Mouse (Mus musculus) neural tube, embryonic 13.5 days (tissue): ENCODE results near the gene Med12l. TPM values are rescaled to one million over a fixed set of nuclear protein-coding genes. Genes with fewer than 3 reads are reported as not detected.
A peak's percentile ranks its signal among the peaks of the same experiment; 100 is the strongest.

Experiments used
- ATAC-seq: fragments of 200-750 bp; cut with Nextera tagmentation; 2 replicates; pipeline ENCODE4 v1.8.0; 2017; ENCODE audit warnings: low read depth, mild to moderate bottlenecking, moderate TSS enrichment, moderate library complexity
- H3K27ac ChIP-seq: fragments of 300-500 bp; sonication (generic); replicated peaks from 2 replicates; pipeline ENCODE4 v1.5.1; 2015; ENCODE audit warnings: moderate library complexity, mild to moderate bottlenecking, inconsistent platforms
- H3K27me3 ChIP-seq: fragments of 300-500 bp; sonication (generic); 2 replicates; pipeline ENCODE4 v1.6.1; 2015; ENCODE audit warnings: mild to moderate bottlenecking, inconsistent platforms
- H3K36me3 ChIP-seq: fragments of 300-500 bp; sonication (generic); 2 replicates; pipeline ENCODE4 v1.6.1; 2015; ENCODE audit warnings: mild to moderate bottlenecking, inconsistent platforms
- H3K4me1 ChIP-seq: fragments of 300-500 bp; sonication (generic); replicated peaks from 2 replicates; pipeline ENCODE4 v1.6.1; 2015; ENCODE audit warnings: inconsistent platforms
- H3K4me2 ChIP-seq: fragments of 300-500 bp; sonication (generic); 2 replicates; pipeline ENCODE4 v1.6.1; 2015; ENCODE audit warnings: inconsistent platforms, mild to moderate bottlenecking, moderate library complexity
- H3K4me3 ChIP-seq: fragments of 300-500 bp; sonication (generic); 2 replicates; pipeline ENCODE4 v1.5.1; 2015; ENCODE audit warnings: mild to moderate bottlenecking, inconsistent platforms
- H3K9ac ChIP-seq: fragments of 300-500 bp; sonication (generic); 2 replicates; pipeline ENCODE4 v1.6.1; 2015; ENCODE audit warnings: moderate library complexity, mild to moderate bottlenecking, inconsistent platforms
- H3K9me3 ChIP-seq: fragments of 300-500 bp; sonication (generic); 2 replicates; pipeline ENCODE4 v1.6.1; 2016; ENCODE audit warnings: inconsistent platforms
- WGBS: fragments of 180-500 bp; shearing (Covaris S2); methylation state at CpG from one replicate; pipeline ENCODE4 v1.1.7; 2015; 5-methylcytosine and 5-hydroxymethylcytosine counted together
- polyA plus RNA-seq: library from polyadenylated mRNA; unstranded; fragments of >200 nt; fragmentation: Nextera tagmentation; extraction: Ambion mirVana; gene quantifications from 2 replicates; pipeline ENCODE4 v1.2.1, GENCODE M21; 2015

The Med12l gene
- polyA plus RNA-seq, 1 experiment from 2014 or later: 3.7 TPM

- Histone ChIP-seq H3K9ac (no peak within 1 kb of the TSS), H3K4me1 (no peaks in the 10 kb centered on the region; the same call in 1 of the 2 replicates), H3K27ac (no peak within 1 kb of the TSS), H3K36me3 (no peaks in the 10 kb centered on the region), H3K27me3 (no peaks in the 10 kb centered on the region), H3K4me2 (no peak within 1 kb of the TSS), H3K9me3 (no peaks in the 10 kb centered on the region), H3K4me3 (no peak within 1 kb of the TSS)
- WGBS: 90% methylated on average over 6 of the region's 6 CpGs
- no peak for ATAC-seq
Observed at GRCm38 (mm10) chr3:59210727-59211126, 205.1 kb downstream of the Med12l start, which contains the start of gene P2ry13. Gene P2ry13, minus strand, starts transcription at chr3:59210882.

- WGBS: 88% methylated on average over 8 of the region's 8 CpGs
- no peak overlapping the region for H3K4me3 ChIP-seq
- no peaks in the 10 kb centered on the region for H3K9me3 ChIP-seq
- H3K4me1 ChIP-seq: no peaks in the 10 kb centered on the region; the same call in 1 of the 2 replicates
- H3K27ac ChIP-seq: no peak overlapping the region
- no peak for ATAC-seq
- no peaks in the 10 kb centered on the region for H3K36me3 ChIP-seq
- H3K9ac ChIP-seq: no peak overlapping the region
- H3K4me2 ChIP-seq: no peak overlapping the region
- H3K27me3 ChIP-seq: no peaks in the 10 kb centered on the region
Observed at GRCm38 (mm10) chr3:59211784-59212183, 206.2 kb downstream of the Med12l start.

GRCm38 (mm10) chr3:59212404-59212803, 206.8 kb downstream of the Med12l start:
- ATAC-seq: no peak
- no peak overlapping the region for H3K4me3 ChIP-seq
- H3K27ac ChIP-seq: no peak overlapping the region
- no peaks in the 10 kb centered on the region for H3K9me3 ChIP-seq
- H3K9ac ChIP-seq: no peak overlapping the region
- H3K27me3 ChIP-seq: no peaks in the 10 kb centered on the region
- H3K4me1 ChIP-seq: no peaks in the 10 kb centered on the region; the same call in 1 of the 2 replicates
- no peaks in the 10 kb centered on the region for H3K36me3 ChIP-seq
- H3K4me2 ChIP-seq: no peak overlapping the region

GRCm38 (mm10) chr3:59217211-59217610, 211.6 kb downstream of the Med12l start:
- Histone ChIP-seq H3K9ac (no peak overlapping the region), H3K9me3 (no peaks in the 10 kb centered on the region), H3K27ac (no peak overlapping the region), H3K4me3 (no peak overlapping the region), H3K4me1 (no peaks in the 10 kb centered on the region), H3K27me3 (no peaks in the 10 kb centered on the region), H3K36me3 (no peaks in the 10 kb centered on the region), H3K4me2 (no peak overlapping the region)
- ATAC-seq: no peak
- WGBS: 94% methylated on average over 10 of the region's 10 CpGs

- H3K9me3 ChIP-seq: no peaks in the 10 kb centered on the region
- H3K4me1 ChIP-seq: no peaks in the 10 kb centered on the region
- no peak overlapping the region for H3K27ac ChIP-seq
- no peaks in the 10 kb centered on the region for H3K27me3 ChIP-seq
- no peak overlapping the region for H3K4me3 ChIP-seq
- no peak overlapping the region for H3K4me2 ChIP-seq
- WGBS: 91% methylated on average over 2 of the region's 2 CpGs
- no peak overlapping the region for H3K9ac ChIP-seq
- no peak for ATAC-seq
- H3K36me3 ChIP-seq: no peaks in the 10 kb centered on the region
Observed at GRCm38 (mm10) chr3:59219326-59219725, 213.7 kb downstream of the Med12l start.

- no peak for ATAC-seq
Observed at GRCm38 (mm10) chr3:59222303-59222702, 216.7 kb downstream of the Med12l start.

GRCm38 (mm10) chr3:59225411-59225810, 219.8 kb downstream of the Med12l start:
- peaks cover 12% of the 10 kb centered on the region for H3K4me1 ChIP-seq
- no peak overlapping the region for H3K27ac ChIP-seq
- H3K4me3 ChIP-seq: no peak overlapping the region
- H3K36me3 ChIP-seq: no peaks in the 10 kb centered on the region
- H3K4me2 ChIP-seq: no peak overlapping the region
- H3K9me3 ChIP-seq: no peaks in the 10 kb centered on the region
- no peaks in the 10 kb centered on the region for H3K27me3 ChIP-seq
- H3K9ac ChIP-seq: no peak overlapping the region
- ATAC-seq: no peak

More at GRCm38 (mm10) chr3:59222303-59222702, 216.7 kb downstream of the Med12l start:
- Histone ChIP-seq H3K36me3 (no peaks in the 10 kb centered on the region), H3K4me3 (no peak overlapping the region), H3K9me3 (no peaks in the 10 kb centered on the region), H3K4me2 (no peak overlapping the region), H3K4me1 (no peaks in the 10 kb centered on the region), H3K27ac (no peak overlapping the region), H3K9ac (no peak overlapping the region), H3K27me3 (no peaks in the 10 kb centered on the region)
- 95% methylated on average over 2 of the region's 2 CpGs for WGBS

- Histone ChIP-seq H3K4me2 (no peak overlapping the region), H3K4me3 (no peak overlapping the region), H3K4me1 (peaks cover 12% of the 10 kb centered on the region), H3K27ac (no peak overlapping the region), H3K27me3 (no peaks in the 10 kb centered on the region), H3K36me3 (no peaks in the 10 kb centered on the region), H3K9ac (no peak overlapping the region), H3K9me3 (no peaks in the 10 kb centered on the region)
- 95% methylated on average over 9 of the region's 9 CpGs for WGBS
- ATAC-seq: no peak
Observed at GRCm38 (mm10) chr3:59227696-59228095, 222.1 kb downstream of the Med12l start.

GRCm38 (mm10) chr3:59228730-59229551, 223.3 kb downstream of the Med12l start:
- no peak overlapping the region for H3K4me3 ChIP-seq
- no peaks in the 10 kb centered on the region for H3K36me3 ChIP-seq
- H3K4me2 ChIP-seq: no peak overlapping the region
- no peak overlapping the region for H3K9ac ChIP-seq
- peaks cover 12% of the 10 kb centered on the region for H3K4me1 ChIP-seq
- H3K27me3 ChIP-seq: no peaks in the 10 kb centered on the region
- no peak for ATAC-seq
- 0 out of 2 replicates have a peak overlapping the region, but pooled peaks have one; percentile 38 for H3K27ac ChIP-seq
- WGBS: 47% methylated on average over 10 of the region's 10 CpGs
- H3K9me3 ChIP-seq: no peaks in the 10 kb centered on the region

GRCm38 (mm10) chr3:59230912-59231311, 225.3 kb downstream of the Med12l start:
- H3K36me3 ChIP-seq: no peaks in the 10 kb centered on the region
- H3K27ac ChIP-seq: no peak overlapping the region
- 81% methylated on average over 3 of the region's 3 CpGs for WGBS
- ATAC-seq: no peak
- peaks cover 12% of the 10 kb centered on the region for H3K4me1 ChIP-seq
- H3K27me3 ChIP-seq: no peaks in the 10 kb centered on the region
- H3K4me3 ChIP-seq: no peak overlapping the region
- H3K9ac ChIP-seq: no peak overlapping the region
- no peak overlapping the region for H3K4me2 ChIP-seq
- no peaks in the 10 kb centered on the region for H3K9me3 ChIP-seq

- Histone ChIP-seq H3K36me3 (no peaks in the 10 kb centered on the region), H3K4me1 (no peaks in the 10 kb centered on the region), H3K4me2 (no peak overlapping the region), H3K4me3 (no peak overlapping the region), H3K9ac (no peak overlapping the region), H3K9me3 (no peaks in the 10 kb centered on the region), H3K27me3 (no peaks in the 10 kb centered on the region), H3K27ac (no peak overlapping the region)
- no peak for ATAC-seq
- 80% methylated on average over 5 of the region's 5 CpGs for WGBS
Observed at GRCm38 (mm10) chr3:59234878-59235277, 229.3 kb downstream of the Med12l start.

GRCm38 (mm10) chr3:59243384-59243783, 237.8 kb downstream of the Med12l start:
- Histone ChIP-seq H3K4me2 (no peak overlapping the region), H3K4me1 (no peaks in the 10 kb centered on the region), H3K9me3 (no peaks in the 10 kb centered on the region), H3K4me3 (no peak overlapping the region), H3K9ac (no peak overlapping the region), H3K27ac (no peak overlapping the region), H3K27me3 (no peaks in the 10 kb centered on the region), H3K36me3 (no peaks in the 10 kb centered on the region)
- ATAC-seq: no peak
- WGBS: 81% methylated on average over 6 of the region's 6 CpGs

GRCm38 (mm10) chr3:59248031-59248430, 242.4 kb downstream of the Med12l start:
- no peak for ATAC-seq
- WGBS: 91% methylated on average over 6 of the region's 6 CpGs
- H3K27me3 ChIP-seq: no peaks in the 10 kb centered on the region
- H3K36me3 ChIP-seq: no peaks in the 10 kb centered on the region
- no peak overlapping the region for H3K27ac ChIP-seq
- H3K4me1 ChIP-seq: no peaks in the 10 kb centered on the region; the same call in 1 of the 2 replicates
- H3K4me3 ChIP-seq: no peak overlapping the region
- no peak overlapping the region for H3K4me2 ChIP-seq
- no peaks in the 10 kb centered on the region for H3K9me3 ChIP-seq
- H3K9ac ChIP-seq: no peak overlapping the region
